Mouse (Mus musculus) c-Kit-positive CD71-positive TER-119-negative erythroid progenitor cells, embryonic 14.5 days (primary cell): ENCODE data around the gene Zbtb22.
"Not testable (repeated sequence)": the region's sequence is repeated elsewhere in the genome, so short reads cannot be mapped to it uniquely, and the experiment has no call there.

Experiments
- DNase-seq: peaks from one replicate; pipeline ENCODE4 v3.0.0-alpha.2; 2013; ENCODE audit warnings: low read depth

Zbtb22 gene

GRCm38 (mm10) chr17:33915671-33916250, at the start of gene Zbtb22, which contains the start of gene Tapbp:
Gene Zbtb22 (plus strand): TSS chr17:33915904.
Gene Tapbp (plus strand): TSS chr17:33915899.
- DNase-seq, result peak; percentile 93

DNA sequence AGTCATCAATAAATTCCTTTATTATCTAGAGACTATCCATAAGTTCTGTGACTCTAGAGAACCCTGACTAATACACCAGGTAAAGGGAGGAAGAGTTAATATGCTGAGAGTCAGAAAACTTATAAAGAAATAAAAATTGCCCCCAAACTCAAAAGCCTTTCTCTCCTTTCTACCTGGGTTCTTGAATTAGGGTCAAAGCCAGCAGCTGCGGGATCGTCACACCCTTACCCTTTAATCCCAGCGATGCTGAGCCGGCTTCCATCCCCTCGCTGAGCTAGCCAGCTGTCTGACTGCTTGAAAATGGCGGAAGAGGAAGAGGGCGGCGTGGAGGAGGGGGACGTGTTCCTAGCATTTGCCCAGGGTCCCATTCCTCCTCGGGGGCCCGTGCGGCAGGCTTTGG, 42.2 kb upstream of the Zbtb22 start, which contains the start of gene Gm7029:
Gene Gm7029 (plus strand): TSS at position 301 of the 400 bp plus-strand sequence.
- DNase-seq, result not testable (repeated sequence)

- DNase-seq, result no peak
Measured at GRCm38 (mm10) chr17:33874411-33874810, 41.3 kb upstream of the Zbtb22 start.

GRCm38 (mm10) chr17:33875797-33876196, 39.9 kb upstream of the Zbtb22 start:
- DNase-seq, result not testable (repeated sequence)

GRCm38 (mm10) chr17:33884320-33884719, 31.4 kb upstream of the Zbtb22 start:
- DNase-seq, result not testable (repeated sequence)

GRCm38 (mm10) chr17:33887802-33888201, 27.9 kb upstream of the Zbtb22 start:
- DNase-seq, result not testable (repeated sequence)

GRCm38 (mm10) chr17:33888230-33888629, 27.5 kb upstream of the Zbtb22 start:
- not testable (repeated sequence) for DNase-seq

GRCm38 (mm10) chr17:33889941-33890532, 25.7 kb upstream of the Zbtb22 start:
- DNase-seq, result not testable (repeated sequence)

DNA sequence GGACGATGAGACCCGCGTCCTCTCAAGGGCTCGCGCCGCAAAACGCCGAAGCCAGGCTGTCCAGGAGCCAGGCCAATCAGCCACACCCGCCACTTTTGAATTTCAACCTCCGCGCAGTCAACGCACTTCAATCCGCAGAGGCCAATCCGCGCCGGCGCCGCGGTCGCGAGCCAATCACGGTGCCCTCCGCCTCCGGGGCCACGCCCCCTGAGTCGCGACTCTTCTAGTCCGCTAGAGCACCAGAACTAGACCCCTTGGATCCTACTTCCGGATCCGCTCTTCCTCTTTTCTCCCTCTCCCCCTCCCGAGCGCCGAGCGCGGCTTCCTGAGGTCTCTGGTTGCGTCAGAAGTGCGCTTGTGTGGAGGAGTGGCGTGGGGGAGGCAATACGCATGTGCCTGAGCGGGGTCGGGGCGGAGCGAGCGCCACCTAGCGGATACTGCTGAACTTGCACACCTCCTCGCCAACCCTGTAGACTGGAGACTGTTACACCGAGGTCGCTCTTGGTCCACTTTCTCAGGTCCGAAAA, 25.1 kb upstream of the Zbtb22 start, which contains the start of gene Kifc1:
Gene Kifc1 (minus strand): TSS at position 129 of the 527 bp plus-strand sequence.
- DNase-seq, result peak; percentile 99

GRCm38 (mm10) chr17:33891357-33891756, 24.3 kb upstream of the Zbtb22 start:
- no peak for DNase-seq

GRCm38 (mm10) chr17:33891892-33892291, 23.8 kb upstream of the Zbtb22 start:
- DNase-seq, result not testable (repeated sequence)

DNA sequence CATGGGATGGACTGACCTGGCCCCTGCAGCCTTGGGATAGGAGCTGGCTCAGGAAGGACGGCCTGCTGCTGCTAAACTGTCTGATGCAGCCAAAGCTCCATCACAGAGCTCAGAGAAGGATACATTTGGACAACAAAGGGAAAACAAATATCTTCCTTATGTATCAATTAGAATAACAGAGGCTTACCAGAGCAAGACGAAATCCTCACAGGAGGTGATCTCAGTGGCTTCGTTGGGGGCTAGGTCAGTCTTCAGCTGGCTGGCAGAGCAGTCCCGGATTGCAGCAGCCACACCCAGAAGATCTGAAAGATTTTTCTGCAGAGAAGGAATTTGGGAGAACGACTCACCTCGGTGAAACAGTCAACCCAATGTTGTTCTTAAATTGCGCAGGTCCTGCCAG, 23.3 kb upstream of the Zbtb22 start:
- no peak for DNase-seq

DNA sequence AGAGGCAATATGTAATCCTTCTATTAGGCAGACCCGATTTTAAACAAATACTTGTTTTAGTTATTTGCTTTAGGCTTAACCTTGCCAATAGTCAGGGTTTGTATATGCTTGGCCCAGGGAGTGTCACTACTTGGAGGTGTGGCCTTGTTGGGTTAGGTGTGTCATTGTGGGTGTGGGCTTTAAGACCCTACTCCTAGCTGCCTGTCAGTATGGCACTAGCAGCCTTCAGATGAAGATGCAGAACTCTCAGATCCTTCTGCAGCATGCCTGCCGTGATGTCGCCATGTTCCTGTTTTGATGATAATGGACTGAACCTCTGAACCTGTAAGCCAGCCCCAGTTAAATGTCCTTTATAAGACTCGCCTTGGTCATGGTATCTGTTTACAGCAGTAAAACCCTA, 22.7 kb upstream of the Zbtb22 start:
- not testable (repeated sequence) for DNase-seq

GRCm38 (mm10) chr17:33897114-33897794, 18.4 kb upstream of the Zbtb22 start:
- DNase-seq, result peak; percentile 85

- not testable (repeated sequence) for DNase-seq
Measured at GRCm38 (mm10) chr17:33898193-33898592, 17.5 kb upstream of the Zbtb22 start.

GRCm38 (mm10) chr17:33899642-33900041, 16.1 kb upstream of the Zbtb22 start:
- no peak for DNase-seq

GRCm38 (mm10) chr17:33900281-33900988, 15.3 kb upstream of the Zbtb22 start:
- no peak for DNase-seq

GRCm38 (mm10) chr17:33900989-33901314, 14.8 kb upstream of the Zbtb22 start:
- DNase-seq, result no peak

- DNase-seq, result no peak
Measured at GRCm38 (mm10) chr17:33901653-33902052, 14.1 kb upstream of the Zbtb22 start.

- no peak for DNase-seq
Measured at GRCm38 (mm10) chr17:33902079-33902478, 13.6 kb upstream of the Zbtb22 start.

DNA sequence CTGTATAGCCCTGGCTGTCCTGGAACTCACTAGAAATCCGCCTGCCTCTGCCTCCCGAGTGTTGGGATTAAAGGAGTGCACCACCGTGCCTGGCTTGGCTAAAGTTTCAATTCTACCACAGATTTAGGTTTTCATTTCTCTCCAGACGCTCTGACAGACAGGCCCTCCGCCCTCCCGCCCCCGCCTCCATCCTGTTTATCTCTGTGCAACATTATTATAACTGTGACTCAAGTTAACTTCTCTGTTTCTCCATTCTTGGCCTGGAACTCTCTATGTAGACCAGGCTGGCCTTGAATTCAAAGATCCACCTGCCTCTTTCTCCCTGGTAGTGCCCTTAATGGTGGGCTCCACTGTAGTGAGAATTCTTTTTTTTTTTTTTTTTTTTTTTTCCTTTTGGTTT, 13.2 kb upstream of the Zbtb22 start:
- no peak for DNase-seq
